20 mouse cellular contexts compared by ENCODE assay signal in the genomic region with DNA sequence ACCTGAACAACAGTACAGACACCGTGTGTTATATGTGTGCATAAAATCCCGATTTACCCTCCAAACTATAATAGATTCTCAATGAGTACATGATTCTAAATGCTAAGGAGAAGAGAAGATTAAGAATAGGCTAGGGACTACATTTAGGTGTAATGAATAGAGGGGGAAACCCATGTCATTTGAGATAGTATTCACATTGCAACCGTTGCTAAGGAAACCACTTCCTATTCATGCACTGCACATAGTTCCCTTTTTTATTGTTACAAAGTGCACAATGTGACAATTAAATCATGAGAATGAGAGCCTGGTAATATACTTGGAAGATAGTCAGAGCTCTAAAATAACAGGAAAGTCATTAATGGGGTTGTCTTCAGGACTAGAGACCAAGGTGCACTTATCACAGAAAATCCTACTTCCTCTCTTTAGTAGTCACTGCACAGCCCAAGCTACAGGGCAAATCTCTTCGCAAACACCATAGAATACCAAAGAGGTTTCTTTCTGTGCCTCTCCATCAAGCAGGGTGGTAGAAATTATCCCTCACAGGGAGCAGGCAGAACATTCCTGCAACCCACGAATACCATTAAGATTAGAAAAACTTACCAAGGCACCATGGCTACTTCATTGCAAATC.
DNase-seq lines count a peak whose midpoint lies in the region; ATAC-seq and TF ChIP-seq lines count a peak whose summit lies in the region.
"Had no signal": no experiment of that assay in that cellular context is flagged by ENCODE, and none has a peak within 500 bp of the region (broad histone marks: within the 10 kb centered on the region; RNA-seq: fewer than 3 reads in every experiment).

No protein-coding gene starts in this region.

- TF ChIP-seq POLR2A in liver, adult 2 months (IDR thresholded peaks at IDR 0.05; ENCODE audit: extremely low read depth, insufficient read depth, low read length) = no peak
- TF ChIP-seq POLR2A in bone marrow macrophage, adult 2 months (IDR thresholded peaks at IDR 0.05; ENCODE audit: borderline replicate concordance, low read depth, low read length) = no peak

- H3K36me3 ChIP-seq in liver, adult 2 months (ENCODE audit: control insufficient read depth, insufficient read depth, low read length) = no peaks in the 10 kb centered on the region
- no peaks in the 10 kb centered on the region for H3K36me3 ChIP-seq in liver, postnatal 0 days (replicated peaks; ENCODE audit: insufficient read depth, low read length)
- H3K36me3 ChIP-seq in forebrain, postnatal 0 days (ENCODE audit: insufficient read depth) = no peaks in the 10 kb centered on the region
- no peaks in the 10 kb centered on the region for H3K36me3 ChIP-seq in splenic B cell, adult 2 months (ENCODE audit: control insufficient read depth, insufficient read depth, low read length, poor library complexity, severe bottlenecking)
- H3K36me3 ChIP-seq: heart, embryonic 12.5 days had no signal

- H3K9ac ChIP-seq in liver, adult 2 months (ENCODE audit: low read depth, low read length) = no peak overlapping the region
- H3K9ac ChIP-seq in liver, postnatal 0 days (replicated peaks) = no peak overlapping the region
- H3K9ac ChIP-seq in forebrain, postnatal 0 days = no peak overlapping the region
- H3K9ac ChIP-seq: heart, embryonic 12.5 days; lung, embryonic 14.5 days had no signal

- H3K27ac ChIP-seq in liver, adult 2 months (replicated peaks; ENCODE audit: insufficient read depth, low read depth, low read length) = no peak overlapping the region
- no peak overlapping the region for H3K27ac ChIP-seq in liver, postnatal 0 days (ENCODE audit: low read depth)
- peak overlapping the region; percentile 48 for H3K27ac ChIP-seq in bone marrow macrophage, adult 2 months (ENCODE audit: insufficient read depth, low read depth, low read length)
- 0 out of 2 replicates have a peak overlapping the region, but pooled peaks have one; percentile 35 for H3K27ac ChIP-seq in forebrain, postnatal 0 days (ENCODE audit: low read depth, low read length)
- H3K27ac ChIP-seq: stomach, postnatal 0 days had no signal

- H3K79me2 ChIP-seq in liver, adult 2 months (ENCODE audit: control insufficient read depth, insufficient read depth, low read length) = no peaks in the 10 kb centered on the region

- H3K9me3 ChIP-seq in liver, postnatal 0 days (ENCODE audit: low read length) = no peaks in the 10 kb centered on the region
- H3K9me3 ChIP-seq in forebrain, postnatal 0 days (ENCODE audit: low read length) = no peaks in the 10 kb centered on the region

- no peak overlapping the region for H3K4me3 ChIP-seq in liver, adult 2 months (ENCODE audit: insufficient read depth, low read depth, low read length)
- no peak overlapping the region for H3K4me3 ChIP-seq in liver, postnatal 0 days (ENCODE audit: low read depth, low read length)
- H3K4me3 ChIP-seq in bone marrow macrophage, adult 2 months (ENCODE audit: insufficient read depth, low read length) = no peak overlapping the region
- no peak overlapping the region for H3K4me3 ChIP-seq in forebrain, postnatal 0 days (ENCODE audit: low read depth, low read length)
- H3K4me3 ChIP-seq: heart, embryonic 12.5 days; megakaryocyte, embryonic 14.5 days had no signal

- no peak for ATAC-seq in liver, postnatal 0 days
- ATAC-seq in forebrain, postnatal 0 days = peak; percentile 98
- ATAC-seq: intestine, postnatal 0 days; Patski had no signal

- TF ChIP-seq EP300 in liver, postnatal 0 days (IDR thresholded peaks at IDR 0.05; ENCODE audit: low read depth) = no peak

- H3K4me2 ChIP-seq in liver, postnatal 0 days (ENCODE audit: low read depth, low read length) = no peak overlapping the region
- no peak overlapping the region for H3K4me2 ChIP-seq in forebrain, postnatal 0 days (ENCODE audit: low read depth)
- H3K4me2 ChIP-seq: heart, embryonic 12.5 days; lung, embryonic 14.5 days had no signal

- H3K4me1 ChIP-seq in liver, adult 2 months (ENCODE audit: control insufficient read depth, insufficient read depth, low read length) = no peaks in the 10 kb centered on the region; the same call in 1 of the 2 replicates
- no peaks in the 10 kb centered on the region for H3K4me1 ChIP-seq in liver, postnatal 0 days (ENCODE audit: insufficient read depth)
- H3K4me1 ChIP-seq in bone marrow macrophage, adult 2 months (ENCODE audit: control insufficient read depth, insufficient read depth, low read length) = peaks cover 31% of the 10 kb centered on the region
- no peaks in the 10 kb centered on the region for H3K4me1 ChIP-seq in forebrain, postnatal 0 days (ENCODE audit: insufficient read depth)
- H3K4me1 ChIP-seq: heart, embryonic 12.5 days had no signal

- no peaks in the 10 kb centered on the region for H3K27me3 ChIP-seq in liver, adult 2 months (ENCODE audit: control insufficient read depth, insufficient read depth, low read length)
- no peaks in the 10 kb centered on the region for H3K27me3 ChIP-seq in liver, postnatal 0 days (ENCODE audit: insufficient read depth, low read length)
- no peaks in the 10 kb centered on the region for H3K27me3 ChIP-seq in forebrain, postnatal 0 days (ENCODE audit: insufficient read depth, low read length)
- no peaks in the 10 kb centered on the region for H3K27me3 ChIP-seq in splenic B cell, adult 2 months (ENCODE audit: control insufficient read depth, insufficient read depth, low read length, poor library complexity, severe bottlenecking)
- H3K27me3 ChIP-seq: heart, embryonic 12.5 days; megakaryocyte, embryonic 14.5 days; Patski had no signal

- 80% methylated on average over 5 of the region's 5 CpGs for WGBS in liver, adult 2 months
- WGBS in liver, postnatal 0 days (ENCODE audit: insufficient replicate concordance) = 47% methylated on average over 5 of the region's 5 CpGs
- 52% methylated on average over 5 of the region's 5 CpGs for WGBS in forebrain, postnatal 0 days

- DNase-seq in liver, adult 2 months (ENCODE audit: extremely low read depth, low read depth, low spot score) = peak; percentile 12
- DNase-seq in liver, postnatal 0 days = no peak
- DNase-seq in forebrain, postnatal 0 days = peak; percentile 45
- peak; percentile 8 for DNase-seq in splenic B cell, adult 2 months (ENCODE audit: low read depth, low spot score)
- no peak for DNase-seq in heart, adult 11 months
- DNase-seq in heart, adult 8-10 months (ENCODE audit: low spot score) = no peak
- DNase-seq: cerebellum, adult 9-11 months; embryo, embryonic 11 days; gastrocnemius, postnatal 25 days; heart, postnatal 36 days; kidney, postnatal 25 days; liver; lung, embryonic 14.5 days; thymus, postnatal 4 days had no signal

- TF ChIP-seq CTCF in liver, adult 2 months (IDR thresholded peaks at IDR 0.05; ENCODE audit: low read depth, low read length) = no peak
- no peak for TF ChIP-seq CTCF in liver, postnatal 0 days (IDR thresholded peaks at IDR 0.05; ENCODE audit: low read depth)
- TF ChIP-seq CTCF in bone marrow macrophage, adult 2 months (IDR thresholded peaks at IDR 0.05; ENCODE audit: low read depth, low read length) = no peak
- no peak for TF ChIP-seq CTCF in forebrain, postnatal 0 days (IDR thresholded peaks at IDR 0.05; ENCODE audit: low read depth)

Comparison
In these comparisons a context has a peak if more than half of its experiments do, and no peak if none do; other contexts are left out.
1. DNase-seq: peak in liver, adult 2 months (single experiment), forebrain, postnatal 0 days (single experiment) and splenic B cell, adult 2 months (single experiment); none in liver, postnatal 0 days (single experiment), heart, adult 11 months (single experiment) and heart, adult 8-10 months (single experiment).
2. H3K27ac ChIP-seq: peak in bone marrow macrophage, adult 2 months (single experiment) and forebrain, postnatal 0 days (single experiment); none in liver, adult 2 months (single experiment) and liver, postnatal 0 days (single experiment).